Mouse (Mus musculus): ENCODE results near the gene Cd7.
"Not testable (repeated sequence)": the region's sequence is repeated elsewhere in the genome, so short reads cannot be mapped to it uniquely, and the experiment has no call there.

Cd7 gene

DNA sequence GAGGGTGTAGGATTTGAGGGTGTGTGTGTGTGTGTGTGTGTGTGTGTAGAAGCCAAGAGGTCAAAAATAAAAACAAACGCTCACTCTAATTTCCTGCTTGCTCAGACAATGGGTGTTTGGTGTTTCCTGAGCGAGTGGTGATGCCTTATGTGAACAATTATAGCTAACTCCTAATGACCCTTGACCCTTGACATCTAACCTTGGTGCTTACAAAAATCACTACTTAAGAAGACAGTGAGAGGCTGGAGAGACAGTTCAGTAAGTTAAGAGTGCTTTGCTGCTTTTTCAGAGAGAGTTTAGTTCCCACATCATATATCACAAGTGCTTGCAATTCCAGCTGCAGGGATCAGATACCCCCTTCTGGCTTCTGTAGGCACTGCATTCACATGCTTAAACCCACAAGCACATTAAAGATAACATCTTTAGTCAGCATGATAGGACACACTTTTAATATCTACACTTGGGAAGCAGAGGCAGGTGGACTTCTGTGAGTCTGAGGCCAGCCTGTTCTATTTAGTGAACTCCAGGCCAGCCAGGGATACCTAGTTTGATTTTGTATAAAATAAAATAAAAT is 8.7 kb upstream of the Cd7 start:
- no peak for DNase-seq (ENCODE audit: inconsistent ontology term)

DNA sequence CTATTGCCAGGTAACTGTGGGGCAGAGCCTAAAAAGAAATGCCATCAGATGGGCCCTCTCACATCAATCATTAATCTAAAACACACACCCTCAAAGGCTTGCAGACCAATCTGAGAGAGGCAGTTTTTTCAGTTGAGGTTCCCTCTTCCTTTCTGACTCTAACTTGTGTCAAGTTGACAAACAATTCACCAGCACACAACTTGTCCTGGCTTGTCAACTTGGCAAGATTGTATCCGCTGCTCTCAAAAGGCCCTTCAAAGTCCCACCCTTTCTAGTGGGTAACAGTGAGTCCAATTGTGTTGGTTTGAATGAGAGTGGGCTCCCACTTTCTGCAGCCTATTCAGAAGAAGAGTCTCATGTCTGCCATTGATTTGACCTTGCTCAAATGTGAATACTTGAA is 6.1 kb upstream of the Cd7 start:
- DNase-seq (ENCODE audit: inconsistent ontology term), result no peak

GRCm38 (mm10) chr11:121043025-121043424 is 3.8 kb upstream of the Cd7 start:
- DNase-seq (ENCODE audit: inconsistent ontology term), result not testable (repeated sequence)

GRCm38 (mm10) chr11:121042480-121042879 is 3.3 kb upstream of the Cd7 start:
- DNase-seq (ENCODE audit: inconsistent ontology term), result no peak

DNA sequence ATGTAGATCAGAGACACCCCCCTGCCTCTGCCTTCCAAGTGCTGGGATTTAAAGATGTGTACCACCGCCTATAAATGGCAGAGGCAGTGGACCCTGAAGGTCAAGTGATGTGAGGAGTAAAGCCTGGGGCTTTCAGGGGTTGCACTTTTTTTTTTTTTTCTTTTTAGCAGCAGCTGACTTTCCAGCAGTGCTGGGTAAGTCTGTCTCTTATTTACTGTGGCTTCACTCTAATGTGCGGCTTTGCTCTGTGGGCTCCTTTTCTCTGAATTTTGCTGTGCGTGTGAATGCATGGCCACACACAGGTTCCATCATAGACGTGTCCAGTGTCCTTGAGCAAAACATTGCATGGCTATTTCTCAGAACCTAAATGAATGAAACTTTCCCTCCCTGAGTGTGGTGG is 2.4 kb upstream of the Cd7 start:
- DNase-seq (ENCODE audit: inconsistent ontology term), result no peak

DNA sequence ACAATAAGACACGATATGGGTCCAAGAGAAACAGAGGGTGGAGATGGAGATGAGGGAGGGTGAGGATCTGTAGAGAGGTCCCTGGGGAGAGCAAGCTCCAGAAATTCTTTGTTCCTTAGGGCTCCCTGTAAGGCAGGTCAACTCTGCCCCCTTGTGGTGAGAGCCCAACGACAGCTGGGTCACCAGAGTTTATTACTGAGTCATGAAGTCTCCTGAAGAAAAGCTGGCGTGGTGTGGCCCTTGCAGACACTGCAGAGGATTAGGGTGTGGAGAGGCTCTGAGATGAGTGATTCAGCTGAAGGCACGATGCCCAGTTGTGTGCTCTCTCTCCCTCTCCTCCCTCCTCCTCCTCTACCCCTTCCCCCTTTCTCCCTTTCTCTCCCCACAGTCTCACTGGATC is 2.0 kb upstream of the Cd7 start:
- DNase-seq (ENCODE audit: inconsistent ontology term), result peak; percentile 78

DNA sequence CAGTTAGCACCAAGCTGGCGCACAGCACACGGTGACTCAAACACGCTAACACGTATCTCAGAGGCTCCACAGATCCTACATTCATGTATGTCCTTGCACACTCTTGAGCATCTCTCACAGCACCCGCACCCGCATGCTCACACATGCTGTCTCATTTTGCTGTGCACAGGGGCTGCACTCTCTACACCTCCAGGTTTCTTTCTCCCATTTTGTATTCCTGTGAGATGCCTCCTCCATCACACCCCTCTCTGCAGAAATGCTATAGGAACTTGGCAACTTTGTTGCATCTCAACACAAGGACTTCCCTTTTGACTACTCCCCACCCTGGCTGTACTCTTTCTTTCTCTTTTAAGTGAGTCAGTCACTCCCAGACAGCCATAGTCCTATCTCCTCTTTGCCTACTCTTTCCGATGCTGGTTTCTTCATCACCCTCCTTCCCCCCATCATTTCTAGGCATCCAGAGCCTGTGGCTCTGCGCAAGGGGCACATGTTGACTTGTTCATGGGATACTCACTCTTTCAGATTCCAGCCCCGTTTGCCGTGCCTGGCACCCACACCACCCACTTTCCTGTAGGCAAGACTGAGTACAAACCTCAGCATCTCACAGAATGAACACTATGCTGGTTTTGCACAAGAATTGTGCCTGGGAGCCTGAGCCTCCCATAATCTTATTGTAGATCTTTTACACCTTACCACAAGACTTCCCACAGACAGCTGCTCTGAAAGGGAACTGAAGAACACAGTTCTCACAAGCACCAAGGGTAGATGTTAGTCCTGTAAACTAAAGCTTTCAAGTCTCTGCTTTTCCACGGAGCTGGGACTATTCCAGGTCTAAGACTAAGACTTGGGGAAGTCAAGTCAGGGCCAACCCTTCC is 615 bp downstream of the Cd7 start:
- no peak for DNase-seq (ENCODE audit: inconsistent ontology term)

- DNase-seq (ENCODE audit: inconsistent ontology term), result no peak
These were observed 6.1 kb downstream of the Cd7 start for GRCm38 (mm10) chr11:121033118-121033517.

GRCm38 (mm10) chr11:121027259-121027658 is 12.0 kb downstream of the Cd7 start:
- no peak for DNase-seq (ENCODE audit: inconsistent ontology term)

- DNase-seq (ENCODE audit: inconsistent ontology term), result no peak
These were observed 15.1 kb downstream of the Cd7 start for GRCm38 (mm10) chr11:121024163-121024562.

GRCm38 (mm10) chr11:121019501-121019900 is 19.7 kb downstream of the Cd7 start:
- no peak for DNase-seq (ENCODE audit: inconsistent ontology term)

DNA sequence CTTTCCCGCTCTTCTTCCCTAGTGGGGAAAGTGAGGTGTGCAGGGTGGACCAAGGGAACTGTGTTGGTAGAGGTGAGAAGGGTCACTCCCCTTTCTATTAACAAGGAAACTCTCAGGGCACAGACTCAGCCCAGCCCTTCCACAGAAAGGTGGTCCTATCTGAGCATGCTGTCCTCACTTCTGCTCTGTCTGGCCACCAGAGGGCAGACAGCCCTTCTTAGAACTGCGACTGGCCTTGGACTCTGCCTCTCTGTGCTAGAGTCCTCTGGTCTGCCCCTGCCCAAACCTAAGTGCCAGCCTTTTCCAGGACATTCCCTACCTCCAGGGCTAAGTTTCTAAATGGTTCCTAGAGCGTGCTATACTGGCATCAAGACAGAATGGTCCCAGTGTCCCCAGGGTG is 21.5 kb downstream of the Cd7 start:
- DNase-seq (ENCODE audit: inconsistent ontology term), result peak; percentile 26

- no peak for DNase-seq (ENCODE audit: inconsistent ontology term)
These were observed 23.7 kb downstream of the Cd7 start for GRCm38 (mm10) chr11:121015472-121015871.

- peak; percentile 34 for DNase-seq (ENCODE audit: inconsistent ontology term)
These were observed 24.3 kb downstream of the Cd7 start for GRCm38 (mm10) chr11:121014896-121015300.

GRCm38 (mm10) chr11:121013656-121014055 is 25.6 kb downstream of the Cd7 start:
- DNase-seq (ENCODE audit: inconsistent ontology term), result no peak

DNA sequence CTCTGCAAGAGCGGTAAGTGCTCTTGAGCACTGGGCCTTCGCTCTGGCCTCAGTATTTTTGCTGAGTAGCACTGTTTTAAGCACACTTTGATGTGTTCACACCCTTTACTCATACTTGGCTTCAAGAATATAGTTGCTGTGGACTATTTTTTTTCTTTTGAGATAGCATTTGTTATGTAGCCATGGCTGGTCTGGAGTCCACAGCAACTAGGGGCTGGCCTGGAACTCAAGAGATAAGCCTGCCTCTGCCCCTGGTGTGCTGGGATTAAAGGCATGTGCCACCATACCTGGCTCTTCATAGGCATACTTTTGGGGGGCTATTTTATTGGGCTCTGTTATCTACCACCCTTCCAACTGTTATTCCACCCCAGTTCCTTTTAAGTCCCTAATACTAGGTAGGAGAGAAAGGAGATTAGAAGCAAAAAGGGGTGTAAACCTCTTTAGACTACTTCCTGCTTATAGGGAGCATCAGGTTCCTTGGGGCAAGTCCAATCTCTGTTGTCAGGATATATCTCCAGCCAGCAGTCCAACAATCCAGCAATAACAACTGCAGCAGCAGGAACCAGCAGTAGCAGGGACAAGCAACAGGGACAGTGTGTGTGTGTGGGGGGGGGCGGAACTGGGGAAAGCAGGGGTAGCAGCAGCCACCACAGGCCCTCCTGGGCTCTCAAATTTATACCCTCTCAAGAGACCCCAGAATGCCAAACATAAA is 29.0 kb downstream of the Cd7 start:
- no peak for DNase-seq (ENCODE audit: inconsistent ontology term)

GRCm38 (mm10) chr11:121006184-121006583 is 33.0 kb downstream of the Cd7 start:
- DNase-seq (ENCODE audit: inconsistent ontology term), result no peak

GRCm38 (mm10) chr11:121004281-121004680 is 34.9 kb downstream of the Cd7 start:
- DNase-seq (ENCODE audit: inconsistent ontology term), result no peak

GRCm38 (mm10) chr11:121001966-121002365 is 37.3 kb downstream of the Cd7 start:
- DNase-seq (ENCODE audit: inconsistent ontology term), result no peak

GRCm38 (mm10) chr11:120994741-120995140 is 44.5 kb downstream of the Cd7 start:
- no peak for DNase-seq (ENCODE audit: inconsistent ontology term)

DNA sequence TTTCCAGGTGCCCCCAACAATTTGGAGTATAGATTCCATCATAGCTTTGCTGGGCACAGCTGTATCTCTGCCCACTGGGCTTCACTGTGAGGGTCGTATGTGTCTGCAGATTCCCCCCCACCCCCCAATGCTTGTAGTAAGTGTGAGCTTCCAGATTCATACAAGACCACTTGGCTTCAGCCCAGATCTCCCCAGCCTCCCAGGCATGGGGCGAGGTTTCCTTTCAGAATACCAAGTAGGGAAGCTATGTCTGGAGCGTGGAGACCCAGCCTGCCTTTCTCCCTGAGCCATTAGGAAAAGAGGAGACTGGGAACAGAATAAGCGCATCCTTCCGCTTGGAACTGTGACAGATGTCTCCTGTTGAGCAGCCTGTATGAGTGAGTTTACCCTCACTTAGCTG is 45.6 kb downstream of the Cd7 start:
- DNase-seq (ENCODE audit: inconsistent ontology term), result no peak

- DNase-seq (ENCODE audit: inconsistent ontology term), result no peak
These were observed 46.1 kb downstream of the Cd7 start for GRCm38 (mm10) chr11:120993080-120993479.

GRCm38 (mm10) chr11:120991791-120992190 is 47.4 kb downstream of the Cd7 start:
- DNase-seq (ENCODE audit: inconsistent ontology term), result no peak
